Mouse (Mus musculus): ENCODE measurements around the gene Arfgef2. TPM values are rescaled to one million over a fixed set of nuclear protein-coding genes. Genes with fewer than 3 reads are reported as not detected.

Gene Arfgef2
- total RNA-seq, 2 experiments from 2014 or later: 14.2 to 24.7 TPM

DNA sequence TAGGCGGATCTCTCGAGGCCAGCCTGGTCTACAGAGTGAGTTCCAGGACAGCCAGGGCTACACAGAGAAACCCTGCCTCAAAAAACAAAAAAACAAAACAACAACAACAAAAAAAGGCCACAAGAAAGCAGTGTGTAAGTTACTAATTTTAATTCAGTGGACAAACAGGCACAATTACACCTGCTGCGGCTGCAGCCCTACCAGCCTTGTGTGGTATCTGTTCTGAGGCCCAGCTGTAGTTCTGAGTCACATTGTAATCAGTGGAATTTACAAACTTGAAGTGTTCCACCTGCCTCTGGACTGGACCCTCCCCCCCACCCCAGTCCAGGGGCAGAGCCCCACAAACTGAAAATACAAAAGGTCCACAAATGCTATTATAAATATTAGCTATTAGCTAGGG is 2.1 kb upstream of the Arfgef2 start:
- no peak for ATAC-seq (replicated peaks; ENCODE audit: poor library complexity, severe bottlenecking)

GRCm38 (mm10) chr2:166806173-166806705 is 851 bp downstream of the Arfgef2 start:
- ATAC-seq (replicated peaks; ENCODE audit: poor library complexity, severe bottlenecking): no peak

- ATAC-seq (replicated peaks; ENCODE audit: poor library complexity, severe bottlenecking): no peak
Observed at GRCm38 (mm10) chr2:166806813-166807212, 1.4 kb downstream of the Arfgef2 start.

DNA sequence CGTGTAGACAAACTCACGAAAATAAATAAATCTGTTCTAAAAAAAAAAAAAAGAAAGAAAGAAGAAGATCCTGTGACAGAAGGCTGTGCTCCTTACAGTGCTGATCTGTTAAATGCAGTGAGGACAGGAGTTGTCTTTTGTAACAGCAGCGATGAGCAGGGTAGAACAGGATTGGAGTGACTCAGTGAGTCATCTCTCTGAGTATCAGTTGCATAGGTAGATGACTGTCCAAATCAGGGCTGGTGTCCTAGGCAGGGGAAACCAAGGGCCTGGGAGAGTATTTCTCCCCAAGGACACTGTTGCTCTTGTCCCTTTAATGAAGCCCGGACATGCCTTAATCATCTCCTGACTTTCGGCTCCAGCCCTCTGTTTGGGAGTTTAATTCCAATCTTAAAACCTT is 4.1 kb downstream of the Arfgef2 start:
- ATAC-seq (replicated peaks; ENCODE audit: poor library complexity, severe bottlenecking): no peak

- no peak for ATAC-seq (replicated peaks; ENCODE audit: poor library complexity, severe bottlenecking)
Observed at GRCm38 (mm10) chr2:166810821-166811220, 5.4 kb downstream of the Arfgef2 start.

DNA sequence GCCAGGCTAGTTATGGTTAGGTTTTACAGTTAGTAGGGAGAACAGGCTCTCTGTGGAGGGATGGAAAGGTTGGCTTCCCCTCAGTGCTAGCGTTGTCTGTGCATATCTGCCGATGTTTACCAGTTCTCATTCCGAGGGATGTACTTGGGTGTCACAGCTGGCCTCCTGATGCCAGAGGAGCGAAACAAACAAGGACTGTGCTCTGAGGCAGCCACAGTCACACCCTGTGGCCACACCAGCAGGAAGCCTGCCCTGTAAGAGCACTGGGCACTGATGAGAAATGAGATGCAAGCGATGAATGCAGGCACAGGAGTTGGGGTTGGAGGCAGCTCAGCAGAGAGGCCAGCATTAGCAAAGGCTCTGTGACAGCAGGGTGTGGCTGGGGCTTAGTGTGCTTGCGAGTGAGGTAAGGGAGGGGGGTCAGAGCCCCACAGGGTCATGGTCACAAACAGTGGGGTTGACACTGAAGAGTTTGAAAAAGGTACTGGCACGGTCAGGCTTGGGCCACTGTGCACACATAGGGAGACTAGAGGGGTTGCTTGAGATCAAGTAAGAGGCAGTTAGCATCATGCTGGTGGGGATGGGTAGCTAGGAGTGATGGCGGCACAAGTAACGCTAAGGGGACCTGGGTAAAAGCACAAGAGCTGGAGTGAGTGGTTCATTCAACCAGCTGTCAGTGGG is 13.2 kb downstream of the Arfgef2 start:
- no peak for ATAC-seq (replicated peaks; ENCODE audit: poor library complexity, severe bottlenecking)

- peak; percentile 69 for ATAC-seq (replicated peaks; ENCODE audit: poor library complexity, severe bottlenecking)
Observed at GRCm38 (mm10) chr2:166819849-166820248, 14.5 kb downstream of the Arfgef2 start.

GRCm38 (mm10) chr2:166820844-166821243 is 15.5 kb downstream of the Arfgef2 start:
- peak; percentile 33; the same call in 1 of the 2 replicates for ATAC-seq (replicated peaks; ENCODE audit: poor library complexity, severe bottlenecking)

- no peak for ATAC-seq (replicated peaks; ENCODE audit: poor library complexity, severe bottlenecking)
Observed at GRCm38 (mm10) chr2:166821406-166821805, 16.0 kb downstream of the Arfgef2 start.

- ATAC-seq (replicated peaks; ENCODE audit: poor library complexity, severe bottlenecking): 0 out of 2 replicates have a peak, but pooled peaks have one; percentile 23
Observed at GRCm38 (mm10) chr2:166822119-166822826, 16.9 kb downstream of the Arfgef2 start.

DNA sequence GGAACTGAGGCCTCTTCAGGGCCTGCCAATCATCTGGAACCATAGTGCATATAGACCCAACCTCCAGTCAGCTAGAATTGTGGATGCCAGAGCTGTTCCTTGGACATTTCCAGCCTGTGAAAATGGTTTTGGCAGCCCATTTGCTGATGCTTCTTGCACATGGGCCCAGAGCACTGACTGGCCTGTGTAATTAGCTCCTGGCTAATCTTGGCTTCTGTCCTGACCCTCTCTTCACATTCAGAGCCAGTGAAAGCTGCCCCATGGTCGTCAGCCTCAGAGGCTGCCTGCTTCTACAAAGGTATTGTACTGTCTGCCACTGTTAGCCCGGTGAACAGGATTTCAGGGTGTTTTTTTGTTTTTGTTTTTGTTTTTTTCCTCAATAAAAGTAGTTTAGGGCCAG is 17.5 kb downstream of the Arfgef2 start:
- ATAC-seq (replicated peaks; ENCODE audit: poor library complexity, severe bottlenecking): no peak

DNA sequence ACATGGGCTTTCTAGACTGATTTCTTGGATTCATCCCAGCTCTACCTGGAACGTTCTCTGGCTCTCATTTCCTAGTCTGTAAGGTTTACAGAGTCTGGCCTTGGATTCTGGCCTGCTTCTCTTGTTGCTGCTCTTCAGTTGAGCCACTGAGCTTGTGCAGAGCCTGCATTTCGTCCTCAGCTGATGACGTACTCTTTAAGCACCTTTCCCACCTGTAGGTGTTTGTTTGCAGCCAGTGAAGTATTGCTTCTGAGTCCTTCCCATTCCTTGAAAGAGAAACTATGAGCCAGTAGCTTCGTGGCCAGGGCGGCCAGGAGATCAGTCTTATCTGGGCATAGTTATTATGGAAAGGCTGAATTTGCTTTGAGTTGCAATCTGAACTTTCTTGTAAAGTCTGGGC is 19.0 kb downstream of the Arfgef2 start:
- no peak for ATAC-seq (replicated peaks; ENCODE audit: poor library complexity, severe bottlenecking)

- no peak for ATAC-seq (replicated peaks; ENCODE audit: poor library complexity, severe bottlenecking)
Observed at GRCm38 (mm10) chr2:166824998-166825397, 19.6 kb downstream of the Arfgef2 start.

DNA sequence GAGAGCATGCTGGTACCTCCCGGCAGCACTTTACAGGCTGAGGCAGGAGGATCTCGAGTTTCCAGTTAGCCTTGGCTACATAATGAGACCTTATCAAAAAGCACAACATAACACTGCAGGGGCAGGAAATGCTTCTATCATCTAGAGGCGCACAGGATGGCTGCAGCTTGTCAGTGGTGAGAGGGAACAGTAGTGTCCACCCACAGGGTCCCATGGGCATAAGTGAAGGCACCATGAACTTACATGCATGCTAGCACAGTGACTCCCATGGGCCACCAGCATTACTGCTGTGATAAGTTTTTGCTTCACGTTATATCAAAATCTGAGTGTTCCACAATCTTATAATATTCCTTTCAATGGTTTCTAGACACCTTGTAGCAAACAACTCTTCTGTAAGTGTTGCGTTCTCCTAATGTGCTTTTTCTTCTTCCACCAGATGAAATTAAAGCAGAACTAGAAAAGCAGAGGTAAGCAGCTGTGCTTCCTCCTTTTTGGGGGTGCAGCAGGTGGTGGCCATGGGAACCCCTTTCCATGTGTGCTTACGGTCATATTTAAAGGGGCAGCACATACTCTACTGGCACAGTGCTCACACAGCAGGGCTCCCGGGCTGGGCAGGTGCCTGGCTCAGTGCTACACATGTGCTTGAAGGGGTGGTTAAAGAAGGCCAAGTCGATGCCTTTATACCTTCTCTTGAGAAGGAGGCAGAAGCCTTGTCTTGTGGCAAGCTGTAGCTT is 21.3 kb downstream of the Arfgef2 start:
- peak; percentile 74 for ATAC-seq (replicated peaks; ENCODE audit: poor library complexity, severe bottlenecking)

DNA sequence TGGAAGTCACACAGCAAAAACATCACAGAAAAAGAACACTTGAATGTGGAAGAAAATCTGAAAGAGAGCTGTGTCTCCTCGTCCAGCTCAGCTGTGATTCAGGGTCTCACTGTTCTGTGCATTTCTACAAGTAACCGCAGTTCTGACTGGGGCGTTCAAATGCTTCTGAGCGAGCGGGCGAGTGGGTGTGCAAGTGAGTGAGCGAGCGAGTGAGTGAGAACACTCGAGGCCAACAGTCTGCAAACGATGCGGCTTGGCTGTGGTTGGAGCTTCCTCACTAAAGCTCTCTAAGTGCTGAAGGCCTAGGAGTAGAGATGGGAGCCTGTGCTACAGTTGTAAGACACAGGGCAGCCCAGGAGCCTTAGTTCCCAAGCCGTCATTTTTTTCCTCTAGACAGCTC is 22.9 kb downstream of the Arfgef2 start:
- ATAC-seq (replicated peaks; ENCODE audit: poor library complexity, severe bottlenecking): no peak

GRCm38 (mm10) chr2:166830350-166830749 is 25.0 kb downstream of the Arfgef2 start:
- no peak for ATAC-seq (replicated peaks; ENCODE audit: poor library complexity, severe bottlenecking)

- ATAC-seq (replicated peaks; ENCODE audit: poor library complexity, severe bottlenecking): no peak
Observed at GRCm38 (mm10) chr2:166834091-166834490, 28.7 kb downstream of the Arfgef2 start.

DNA sequence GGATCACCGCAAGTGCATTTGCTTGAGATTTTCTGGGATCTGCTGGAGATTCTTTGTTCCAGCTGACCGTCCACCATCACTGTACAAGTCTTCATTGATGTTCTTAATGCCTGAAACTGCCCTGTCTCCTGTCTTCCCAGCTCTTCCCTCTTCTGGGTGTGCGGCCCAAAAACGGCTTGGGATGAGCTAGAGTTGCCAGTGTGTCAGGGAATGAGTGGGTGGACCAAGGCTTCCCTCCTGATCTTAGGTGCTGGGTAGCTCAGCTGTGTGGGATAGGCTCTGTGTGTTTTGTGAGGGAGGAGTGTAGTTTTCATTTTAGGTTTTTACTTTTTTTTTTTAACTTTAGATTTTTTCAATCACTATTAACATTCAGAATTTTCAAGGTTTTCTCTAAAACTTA is 29.4 kb downstream of the Arfgef2 start:
- ATAC-seq (replicated peaks; ENCODE audit: poor library complexity, severe bottlenecking): no peak

DNA sequence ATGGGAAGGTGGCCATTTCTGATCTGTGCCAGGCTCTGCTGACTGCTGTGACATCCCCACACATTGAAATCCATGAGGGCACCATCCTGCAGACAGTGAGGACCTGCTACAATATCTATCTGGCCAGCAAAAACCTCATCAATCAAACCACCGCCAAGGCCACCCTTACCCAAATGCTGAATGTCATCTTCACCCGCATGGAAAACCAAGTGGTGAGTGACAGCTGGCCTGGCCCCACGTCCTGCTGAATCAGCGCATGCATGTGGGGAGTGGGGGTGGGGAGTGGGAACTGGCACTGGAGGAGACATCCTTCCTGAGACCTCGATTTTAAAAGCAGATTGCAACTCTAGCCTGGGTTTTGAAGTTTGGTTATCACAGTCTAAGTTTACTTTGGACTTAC is 30.2 kb downstream of the Arfgef2 start:
- no peak for ATAC-seq (replicated peaks; ENCODE audit: poor library complexity, severe bottlenecking)

DNA sequence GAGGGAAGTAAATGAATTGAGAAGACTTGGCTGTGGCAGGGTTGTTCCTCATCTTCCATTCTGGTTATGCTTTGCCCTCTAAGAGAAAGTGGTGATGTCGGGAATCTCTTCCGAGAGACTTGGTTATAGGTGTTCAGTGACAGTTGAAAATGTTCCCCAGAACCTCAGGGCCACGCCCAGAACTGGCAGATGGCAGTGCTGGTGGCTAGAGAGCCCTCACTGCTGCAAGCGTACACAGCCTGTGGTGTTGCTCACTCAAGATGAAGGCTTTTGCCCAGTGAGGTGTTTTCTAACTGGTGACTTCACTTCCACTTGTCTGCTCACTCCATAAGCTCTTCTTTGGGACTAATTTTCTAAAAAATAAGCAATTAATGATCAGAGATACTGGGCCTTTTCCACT is 36.4 kb downstream of the Arfgef2 start:
- ATAC-seq (replicated peaks; ENCODE audit: poor library complexity, severe bottlenecking): no peak

DNA sequence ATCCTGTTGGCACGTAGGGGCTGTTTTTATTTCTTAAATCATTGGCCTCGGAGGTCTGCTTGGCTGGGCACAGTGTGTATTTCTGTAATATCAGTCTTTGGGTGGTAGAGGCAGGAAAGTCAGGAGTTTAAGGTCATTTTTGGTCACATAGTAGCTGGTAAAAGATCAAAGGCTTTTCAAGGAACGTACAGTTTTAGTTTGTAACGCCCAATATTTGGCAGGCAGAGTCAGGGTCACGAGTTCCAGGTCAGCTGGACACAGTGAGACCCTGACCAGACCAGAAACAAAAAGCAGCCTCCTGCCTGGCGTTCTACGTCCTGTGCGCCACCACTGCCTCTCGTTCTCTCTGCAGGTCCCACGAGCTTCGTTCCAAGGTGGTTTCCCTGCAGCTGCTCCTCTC is 45.3 kb downstream of the Arfgef2 start:
- no peak for ATAC-seq (replicated peaks; ENCODE audit: poor library complexity, severe bottlenecking)
